In the genomic region with DNA sequence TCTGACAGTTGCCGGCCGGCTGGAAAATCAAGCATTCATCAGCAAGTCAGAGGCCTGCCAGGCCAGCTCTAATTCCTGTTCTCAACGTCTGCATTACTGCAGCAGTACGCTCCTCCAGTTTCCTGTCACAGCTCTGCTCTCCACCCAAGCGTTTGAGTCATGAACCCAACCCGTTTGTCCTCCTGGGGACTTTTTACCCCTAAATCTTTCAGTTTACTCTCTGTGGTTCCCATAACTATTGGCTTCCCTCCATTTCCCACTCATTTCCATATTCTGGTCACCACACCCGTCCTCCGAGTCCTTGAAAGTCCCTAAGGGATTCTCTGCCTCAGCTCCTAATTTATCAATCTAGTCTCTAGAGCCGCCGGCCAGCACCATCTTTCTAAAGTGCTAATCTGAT, we compare ENCODE assay signal across 20 mouse cellular contexts. TPM values are rescaled to one million over a fixed set of nuclear protein-coding genes. Genes with fewer than 3 reads are reported as not detected.
DNase-seq lines count a peak whose midpoint lies in the region; ATAC-seq and TF ChIP-seq lines count a peak whose summit lies in the region.
"Had no signal": no experiment of that assay in that cellular context is flagged by ENCODE, and none has a peak within 500 bp of the region (broad histone marks: within the 10 kb centered on the region; RNA-seq: fewer than 3 reads in every experiment).

No protein-coding gene starts in this region.

- no peaks in the 10 kb centered on the region for H3K9me3 ChIP-seq in liver, embryonic 12.5 days (replicated peaks)
- H3K9me3 ChIP-seq in liver, postnatal 0 days (ENCODE audit: low read length), result no peaks in the 10 kb centered on the region
- H3K9me3 ChIP-seq: embryonic facial prominence, embryonic 13.5 days; heart, embryonic 10.5 days; lung, embryonic 15.5 days; midbrain, embryonic 13.5 days; neural tube, embryonic 13.5 days had no signal

- peak; percentile 6 for DNase-seq in heart, adult 8-10 months (ENCODE audit: low spot score)
- DNase-seq in heart, postnatal 25 days (ENCODE audit: low spot score), result no peak
- DNase-seq in liver, adult 2 months (ENCODE audit: extremely low read depth, low read depth, low spot score), result peak; percentile 54
- DNase-seq in liver, result no peak
- DNase-seq in liver, postnatal 0 days, result no peak
- no peak for DNase-seq in left cerebral cortex, postnatal 14 days (ENCODE audit: low spot score in 2 of 2)
- DNase-seq: adrenal gland, postnatal 10 days; cerebellum, postnatal 10 days; right cerebral cortex, adult 18-20 months; thymus, postnatal 25 days had no signal

- TF ChIP-seq CTCF in liver, adult 2 months (IDR thresholded peaks at IDR 0.05; ENCODE audit: low read depth, low read length), result no peak
- no peak for TF ChIP-seq CTCF in liver, postnatal 0 days (IDR thresholded peaks at IDR 0.05; ENCODE audit: low read depth)

- H3K36me3 ChIP-seq in liver, adult 2 months (ENCODE audit: control insufficient read depth, insufficient read depth, low read length), result no peaks in the 10 kb centered on the region
- H3K36me3 ChIP-seq in liver, embryonic 12.5 days, result no peaks in the 10 kb centered on the region
- no peaks in the 10 kb centered on the region for H3K36me3 ChIP-seq in liver, postnatal 0 days (replicated peaks; ENCODE audit: insufficient read depth, low read length)
- H3K36me3 ChIP-seq: embryonic facial prominence, embryonic 13.5 days; heart, embryonic 10.5 days; lung, embryonic 15.5 days; midbrain, embryonic 13.5 days; neural tube, embryonic 13.5 days had no signal

- peaks cover 46% of the 10 kb centered on the region for H3K4me1 ChIP-seq in liver, adult 2 months (ENCODE audit: control insufficient read depth, insufficient read depth, low read length)
- 0 out of 2 replicates have a peak, but pooled peaks cover 4% of the 10 kb centered on the region for H3K4me1 ChIP-seq in liver, embryonic 12.5 days
- peaks cover 29% of the 10 kb centered on the region for H3K4me1 ChIP-seq in liver, postnatal 0 days (ENCODE audit: insufficient read depth)
- H3K4me1 ChIP-seq: heart, embryonic 10.5 days; lung, embryonic 15.5 days; midbrain, embryonic 13.5 days had no signal

- no peaks in the 10 kb centered on the region for H3K79me2 ChIP-seq in liver, adult 2 months (ENCODE audit: control insufficient read depth, insufficient read depth, low read length)

- intact Hi-C loops in heart, postnatal 25 days (cut with DNase I), result no loop called here
- intact Hi-C loops in left cerebral cortex, postnatal 14 days (cut with DNase I), result no loop called here

- no peak for TF ChIP-seq EP300 in liver, postnatal 0 days (IDR thresholded peaks at IDR 0.05; ENCODE audit: low read depth)

- peak overlapping the region; percentile 86 for H3K27ac ChIP-seq in liver, adult 2 months (replicated peaks; ENCODE audit: insufficient read depth, low read depth, low read length)
- H3K27ac ChIP-seq in liver, embryonic 12.5 days, result peak overlapping the region; percentile 48; the same call in 1 of the 2 replicates
- H3K27ac ChIP-seq in liver, postnatal 0 days (ENCODE audit: low read depth), result peak overlapping the region; percentile 90
- H3K27ac ChIP-seq: embryonic facial prominence, embryonic 13.5 days; heart, embryonic 10.5 days; hindbrain, postnatal 0 days; lung, embryonic 15.5 days; midbrain, embryonic 13.5 days; neural tube, embryonic 13.5 days had no signal

- H3K9ac ChIP-seq in liver, adult 2 months (ENCODE audit: low read depth, low read length), result no peak overlapping the region
- no peak overlapping the region for H3K9ac ChIP-seq in liver, embryonic 12.5 days
- H3K9ac ChIP-seq in liver, postnatal 0 days (replicated peaks), result no peak overlapping the region; the same call in 1 of the 2 replicates
- H3K9ac ChIP-seq: embryonic facial prominence, embryonic 13.5 days; lung, embryonic 15.5 days; midbrain, embryonic 13.5 days; neural tube, embryonic 13.5 days had no signal

- H3K4me3 ChIP-seq in liver, adult 2 months (ENCODE audit: insufficient read depth, low read depth, low read length), result no peak overlapping the region
- no peak overlapping the region for H3K4me3 ChIP-seq in liver, embryonic 12.5 days
- no peak overlapping the region for H3K4me3 ChIP-seq in liver, postnatal 0 days (ENCODE audit: low read depth, low read length)
- H3K4me3 ChIP-seq: embryonic facial prominence, embryonic 13.5 days; heart, embryonic 10.5 days; lung, embryonic 15.5 days; midbrain, embryonic 13.5 days; neural tube, embryonic 13.5 days had no signal

- 15% methylated on average over 10 of the region's 10 CpGs for WGBS in liver, adult 2 months
- 36% methylated on average over 10 of the region's 10 CpGs for WGBS in liver, embryonic 12.5 days (ENCODE audit: insufficient replicate concordance)
- WGBS in liver, postnatal 0 days (ENCODE audit: insufficient replicate concordance), result 28% methylated on average over 10 of the region's 10 CpGs

- no peaks in the 10 kb centered on the region for H3K27me3 ChIP-seq in liver, adult 2 months (ENCODE audit: control insufficient read depth, insufficient read depth, low read length)
- H3K27me3 ChIP-seq in liver, embryonic 12.5 days (replicated peaks), result no peaks in the 10 kb centered on the region
- no peaks in the 10 kb centered on the region for H3K27me3 ChIP-seq in liver, postnatal 0 days (ENCODE audit: insufficient read depth, low read length)
- H3K27me3 ChIP-seq: lung, embryonic 15.5 days; midbrain, embryonic 13.5 days; neural tube, embryonic 13.5 days had no signal

- H3K4me2 ChIP-seq in liver, embryonic 12.5 days, result no peak overlapping the region
- H3K4me2 ChIP-seq in liver, postnatal 0 days (ENCODE audit: low read depth, low read length), result no peak overlapping the region
- H3K4me2 ChIP-seq: embryonic facial prominence, embryonic 13.5 days; lung, embryonic 15.5 days; midbrain, embryonic 13.5 days; neural tube, embryonic 13.5 days had no signal

- ATAC-seq in liver, embryonic 12.5 days, result no peak
- no peak for ATAC-seq in liver, postnatal 0 days
- ATAC-seq: activated CD4-positive, CD25-positive, alpha-beta regulatory T cell, adult 4 months; forebrain, embryonic 16.5 days; hindbrain, postnatal 0 days; intestine, postnatal 0 days; midbrain, embryonic 13.5 days had no signal

- no peak for TF ChIP-seq POLR2A in liver, adult 2 months (IDR thresholded peaks at IDR 0.05; ENCODE audit: extremely low read depth, insufficient read depth, low read length)

RNA-seq across cellular contexts. Expression of a gene that starts 42.8 kb away (rescaled TPM):
- total RNA-seq in heart, adult 8-10 months (2022), result 1 to 10 TPM in 1 of 4 experiments, under 1 TPM in 3; 0.66 to 1.0 (median 0.86) TPM
- 1 to 10 TPM in 1 of 2 experiments, under 1 TPM in 1; 0.92 to 1.1 TPM for total RNA-seq in heart, postnatal 25 days (2021)
- total RNA-seq in liver, adult 2 months (2014; rRNA removed), result 38.5 and 45.6 TPM in 2 replicates
- 57.5 and 57.7 TPM in 2 replicates for polyA plus RNA-seq in liver, adult 2 months (2012; rRNA removed)
- polyA plus RNA-seq in liver, embryonic 12.5 days (2016; fragmentation: Nextera tagmentation; extraction: Ambion mirVana), result 23.7 and 25.0 TPM in 2 replicates
- 20.0 and 21.1 TPM in 2 replicates for polyA plus RNA-seq in liver, postnatal 0 days (2015; fragmentation: Nextera tagmentation; extraction: Ambion mirVana)
- 1 to 10 TPM in 1 of 2 experiments, under 1 TPM in 1; 0.87 to 1.3 TPM for total RNA-seq in left cerebral cortex, postnatal 14 days (2021)

Comparison
In these comparisons a context has a peak if more than half of its experiments do, and no peak if none do; other contexts are left out.
1. DNase-seq: peak in heart, adult 8-10 months (single experiment) and liver, adult 2 months (single experiment); none in heart, postnatal 25 days (single experiment), liver (single experiment), liver, postnatal 0 days (single experiment) and left cerebral cortex, postnatal 14 days (0 of 2).
2. RNA of a gene that starts 42.8 kb away (total RNA-seq): 38.5 to 45.6 TPM in liver, adult 2 months; 0.87 to 1.3 TPM in left cerebral cortex, postnatal 14 days, 0.92 to 1.1 TPM in heart, postnatal 25 days and 0.66 to 1.0 TPM in heart, adult 8-10 months; every median in the first group is over 10 times any median in the second.
3. Peak in every context shown above with its lines, with median percentiles within 50 percentile points of each other: H3K27ac ChIP-seq.